Mouse (Mus musculus) stomach, postnatal 0 days (tissue): ENCODE data around the gene Lipi.

Experiments used
- CTCF ChIP-seq: IDR thresholded peaks from 2 replicates; pipeline ENCODE4 v1.5.1; 2016; ENCODE audit warnings: antibody characterized with exemption, low read depth, mild to moderate bottlenecking, moderate library complexity
- EP300 ChIP-seq: optimal IDR thresholded peaks from 2 replicates; pipeline ENCODE3; 2016; ENCODE audit warnings: antibody characterized with exemption

GRCm38 (mm10) chr16:75531705-75532104, 54.2 kb downstream of the Lipi start:
- TF ChIP-seq CTCF = peak; percentile 46
- TF ChIP-seq EP300 = no peak
